Mouse (Mus musculus) liver, adult (tissue): ENCODE data around the gene 2810006K23Rik.
"Not testable (repeated sequence)": the region's sequence is repeated elsewhere in the genome, so short reads cannot be mapped to it uniquely, and the experiment has no call there.

ENCODE experiments used
- GATA4 ChIP-seq: IDR thresholded peaks from 2 replicates; pipeline ENCODE4 v1.6.1; 2014; ENCODE audit warnings: mild to moderate bottlenecking, low read length; ENCODE audit not compliant: insufficient replicate concordance

Gene 2810006K23Rik

GRCm38 (mm10) chr5:124337103-124337502 lies 9.2 kb downstream of the 2810006K23Rik start:
- TF ChIP-seq GATA4: no peak

GRCm38 (mm10) chr5:124337909-124338308 lies 10.0 kb downstream of the 2810006K23Rik start:
- no peak for TF ChIP-seq GATA4

- no peak for TF ChIP-seq GATA4
Measured at GRCm38 (mm10) chr5:124338791-124339190, 10.9 kb downstream of the 2810006K23Rik start.

DNA sequence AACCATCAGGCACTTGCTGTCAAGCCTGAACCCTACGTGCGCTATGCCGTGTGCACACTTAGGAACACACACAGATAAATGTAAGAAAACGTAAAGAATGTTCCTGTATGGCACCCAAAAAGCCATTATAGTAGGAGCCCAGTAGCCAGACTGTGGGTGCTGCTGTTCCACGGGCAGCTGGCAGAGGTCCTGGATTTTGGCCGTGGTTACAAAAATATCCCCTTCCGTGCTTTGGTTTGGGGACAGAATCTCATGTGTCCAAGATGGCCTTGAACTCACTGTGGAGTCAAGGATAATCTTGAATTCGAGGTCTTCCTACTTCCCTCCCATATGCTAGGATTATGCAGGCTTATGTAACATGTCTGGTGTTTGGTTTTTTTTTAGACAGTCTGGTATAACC lies 15.0 kb downstream of the 2810006K23Rik start:
- no peak for TF ChIP-seq GATA4

DNA sequence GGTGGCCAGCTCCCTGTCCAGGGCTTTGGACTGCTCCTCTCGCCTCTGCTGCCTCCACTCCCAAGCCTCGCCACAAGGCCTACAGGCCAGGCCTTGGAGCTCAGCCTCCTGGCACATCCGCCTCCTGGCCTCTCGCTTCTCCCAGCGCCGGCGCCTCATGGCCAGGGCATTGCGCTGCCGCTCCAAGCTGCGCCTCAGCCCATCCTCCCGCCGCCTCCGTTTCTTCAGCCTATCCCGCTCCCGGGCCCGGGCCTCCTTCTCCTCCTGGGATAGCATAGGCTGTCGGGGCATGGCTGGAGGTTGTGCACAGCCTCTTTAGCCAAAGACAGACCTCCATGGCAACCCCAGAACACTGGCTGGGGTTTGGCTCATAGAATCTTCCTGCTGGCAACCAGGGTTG lies 21.3 kb downstream of the 2810006K23Rik start:
- TF ChIP-seq GATA4: no peak

DNA sequence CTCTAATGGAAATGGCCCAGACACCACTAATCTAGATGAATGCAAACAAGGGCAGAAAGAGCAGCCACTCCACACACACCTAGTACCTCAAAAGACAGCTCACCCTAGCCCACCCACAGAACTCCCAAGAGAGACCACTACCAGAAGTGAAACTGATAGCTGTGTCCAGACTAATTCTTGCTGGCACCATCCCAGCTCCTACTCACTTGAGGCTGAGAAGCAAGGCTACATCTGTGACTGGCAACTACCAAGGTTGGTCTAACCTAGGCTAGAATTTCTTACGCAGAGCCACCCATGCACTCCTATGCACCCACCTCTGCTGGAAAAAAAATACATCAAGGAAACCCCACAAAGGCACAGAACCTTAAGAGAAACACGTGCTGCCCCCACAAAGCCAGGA lies 22.5 kb downstream of the 2810006K23Rik start:
- TF ChIP-seq GATA4: no peak

DNA sequence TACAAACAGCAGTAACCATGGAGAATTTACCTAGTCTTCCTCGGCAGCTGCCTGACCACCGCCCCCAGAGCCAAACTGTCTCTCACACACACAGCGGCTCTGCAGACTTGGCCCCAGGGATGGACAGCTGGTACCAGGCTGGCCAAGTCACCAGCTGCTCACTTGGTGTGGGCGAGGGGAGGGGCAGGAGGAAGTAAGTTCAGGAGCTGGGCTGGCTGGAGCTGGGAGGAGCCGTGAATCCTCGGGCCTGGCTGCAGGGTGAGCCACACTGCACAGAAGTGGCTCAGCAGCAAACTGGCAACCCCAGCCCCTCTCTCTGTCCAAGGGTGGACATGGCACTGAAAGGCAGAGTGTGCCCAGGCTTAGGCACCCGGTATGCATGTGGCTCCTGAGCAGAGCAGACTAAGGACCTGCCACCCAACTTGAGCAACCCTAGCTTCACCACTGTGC lies 23.2 kb downstream of the 2810006K23Rik start:
- TF ChIP-seq GATA4: no peak

DNA sequence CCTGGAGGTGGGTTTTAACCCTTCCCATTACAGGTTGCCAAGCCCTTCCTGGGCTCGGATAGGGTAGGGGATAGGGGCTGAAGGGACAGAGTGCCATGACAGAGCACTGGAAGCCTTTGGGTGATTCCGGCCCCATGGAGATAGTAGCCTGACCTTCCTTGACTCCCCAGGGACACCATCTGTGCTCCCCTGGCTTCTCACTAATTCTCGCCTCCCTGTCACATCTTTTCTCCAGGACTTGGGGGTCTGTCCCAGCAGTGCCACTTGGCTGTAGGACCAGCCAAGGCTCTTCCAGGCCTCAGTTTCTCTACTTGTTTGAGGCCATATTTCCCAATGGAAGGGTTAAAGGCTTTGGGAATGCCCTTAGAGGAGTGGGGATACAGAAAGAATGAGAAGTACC lies 23.7 kb downstream of the 2810006K23Rik start:
- TF ChIP-seq GATA4: no peak

DNA sequence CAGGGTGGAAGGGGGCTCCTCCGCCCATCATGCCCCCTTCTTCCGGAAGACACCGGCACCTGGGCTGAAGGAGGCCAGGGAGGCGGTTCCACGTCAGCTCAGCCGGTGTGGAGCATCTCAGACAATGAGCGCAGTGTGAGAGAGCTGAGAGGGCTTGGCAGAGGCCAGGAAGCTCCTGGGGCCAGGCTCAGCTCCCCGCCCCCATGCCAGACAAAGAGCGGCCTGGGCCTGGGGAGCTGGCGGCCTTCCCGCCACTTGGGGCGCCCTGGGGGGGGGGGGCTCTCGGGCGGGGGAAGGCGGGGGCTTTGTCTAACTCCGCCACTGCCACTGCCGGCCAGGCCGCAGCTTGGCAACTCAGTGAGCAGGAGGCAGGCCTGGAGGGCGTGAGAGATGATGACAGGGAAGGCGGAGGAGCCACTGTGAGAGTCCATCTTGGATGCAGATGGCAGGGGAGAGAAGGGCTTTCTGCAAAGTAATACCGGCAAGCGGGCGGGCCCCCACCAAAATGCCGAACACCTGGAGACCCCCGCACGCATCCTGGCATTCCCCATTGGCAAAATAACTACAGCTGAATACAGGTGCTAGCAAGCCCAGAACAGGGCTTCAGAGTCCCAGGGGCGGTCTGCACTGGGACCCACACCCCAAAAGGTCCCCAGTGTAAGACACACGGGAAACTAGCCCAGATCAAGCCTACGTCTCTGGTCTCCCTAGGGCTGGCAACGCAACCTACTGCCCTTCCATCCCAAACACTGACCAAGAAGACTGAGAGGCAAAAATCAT lies 24.4 kb downstream of the 2810006K23Rik start:
- no peak for TF ChIP-seq GATA4

DNA sequence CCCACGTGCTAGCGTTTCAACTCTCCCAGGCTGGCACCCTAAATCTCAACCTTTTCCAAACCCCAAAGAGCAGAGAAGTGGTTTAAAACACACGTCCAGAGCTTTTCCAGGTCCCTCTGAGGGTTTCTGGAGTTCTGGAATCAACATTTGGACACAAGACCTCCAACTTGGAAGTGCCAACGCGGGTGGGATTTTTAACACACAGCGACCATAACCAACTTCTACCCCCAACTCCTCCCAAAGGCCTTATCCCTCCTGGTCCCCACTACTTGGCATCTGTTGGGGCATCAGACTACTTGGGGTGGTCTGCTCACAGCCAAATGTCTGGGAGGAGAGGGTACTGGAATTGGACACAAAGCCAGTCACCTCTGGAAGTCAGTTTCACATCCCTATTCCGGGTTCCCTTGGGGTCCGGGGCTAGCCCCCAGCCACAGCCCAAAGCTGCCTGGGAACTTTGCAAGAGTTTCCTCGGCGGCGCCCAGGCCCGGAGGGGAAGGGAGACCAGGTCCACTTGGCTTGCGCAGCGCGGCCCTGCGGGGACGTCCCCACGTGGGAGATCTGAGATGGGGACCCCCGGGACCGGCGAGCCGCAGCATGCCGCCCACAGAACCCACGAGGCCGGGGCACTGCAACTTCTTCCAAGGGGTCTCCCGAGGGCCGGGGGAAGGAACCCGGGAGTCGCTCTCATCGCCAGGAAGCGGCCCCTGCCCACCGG lies 25.3 kb downstream of the 2810006K23Rik start:
- no peak for TF ChIP-seq GATA4

- TF ChIP-seq GATA4: no peak
Measured at GRCm38 (mm10) chr5:124353726-124354547, 26.0 kb downstream of the 2810006K23Rik start.

GRCm38 (mm10) chr5:124354574-124355424 lies 26.9 kb downstream of the 2810006K23Rik start:
- TF ChIP-seq GATA4: no peak

GRCm38 (mm10) chr5:124355425-124355959 lies 27.6 kb downstream of the 2810006K23Rik start:
- no peak for TF ChIP-seq GATA4

GRCm38 (mm10) chr5:124356695-124357094 lies 28.8 kb downstream of the 2810006K23Rik start:
- no peak for TF ChIP-seq GATA4

DNA sequence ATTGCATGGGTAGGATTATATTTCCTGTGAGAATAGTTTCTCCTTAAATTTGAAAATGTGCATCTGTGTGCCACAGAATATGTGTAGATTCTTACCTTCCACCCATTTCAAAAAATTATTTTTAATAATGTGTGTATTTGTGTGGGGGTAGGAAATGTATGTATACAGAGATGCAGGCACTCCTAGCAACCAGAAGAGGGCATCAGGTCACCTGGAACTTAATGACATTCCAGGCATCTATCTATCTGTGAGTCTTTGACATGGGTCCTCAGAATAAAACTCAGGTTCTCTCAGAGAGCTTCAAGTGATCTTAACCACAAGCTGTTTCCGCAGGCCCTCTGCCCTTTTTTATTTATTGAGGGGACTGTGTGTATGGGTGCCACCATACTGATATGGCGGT lies 31.8 kb downstream of the 2810006K23Rik start:
- TF ChIP-seq GATA4: no peak

GRCm38 (mm10) chr5:124362982-124363381 lies 35.1 kb downstream of the 2810006K23Rik start, which contains the start of gene Cdk2ap1:
Cdk2ap1 (minus strand) TSS chr5:124363082.
- TF ChIP-seq GATA4: not testable (repeated sequence)
